Mouse (Mus musculus): ENCODE measurements around the gene St14.
"Not testable (repeated sequence)": the region's sequence is repeated elsewhere in the genome, so short reads cannot be mapped to it uniquely, and the experiment has no call there.

The St14 gene

DNA sequence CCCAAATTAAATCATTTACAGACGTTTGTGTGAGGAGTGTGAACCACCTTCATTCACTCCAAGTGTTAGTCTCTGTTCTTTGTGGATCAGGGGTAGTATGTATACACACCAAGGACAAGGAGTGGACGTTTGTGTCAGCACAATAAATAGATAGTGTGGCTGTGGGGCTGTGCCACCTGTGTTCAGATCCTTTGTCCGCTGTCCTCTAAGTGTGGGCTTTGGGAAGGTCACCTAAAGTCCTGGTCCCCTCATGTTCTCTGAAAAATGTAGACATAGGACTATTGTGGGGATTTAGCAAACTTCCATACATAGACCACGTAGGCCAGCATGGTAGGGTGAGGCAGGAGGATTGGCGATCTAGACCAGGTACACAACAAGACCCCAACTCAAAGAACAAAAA is 46.1 kb downstream of the St14 start:
- no peak for DNase-seq

DNA sequence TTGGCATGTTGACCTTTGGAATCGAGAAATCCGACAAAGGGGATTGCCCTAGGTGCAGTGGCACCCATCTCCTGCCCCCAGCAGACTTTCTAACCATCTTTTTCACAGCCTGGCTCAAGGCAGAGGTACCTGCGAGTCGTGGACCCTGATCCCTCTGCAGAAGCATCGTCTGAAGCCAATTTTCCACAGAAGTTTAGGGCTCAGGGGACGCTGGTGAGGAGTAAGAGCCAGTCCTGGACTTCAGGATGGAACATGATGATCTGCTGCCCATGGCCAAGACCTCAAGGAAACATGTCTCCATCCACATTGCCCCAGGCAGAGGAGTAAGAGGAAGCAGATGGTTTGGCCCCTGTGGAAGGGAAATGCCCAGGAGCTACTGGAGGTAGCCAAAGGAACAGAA is 48.9 kb downstream of the St14 start:
- DNase-seq, result no peak

DNA sequence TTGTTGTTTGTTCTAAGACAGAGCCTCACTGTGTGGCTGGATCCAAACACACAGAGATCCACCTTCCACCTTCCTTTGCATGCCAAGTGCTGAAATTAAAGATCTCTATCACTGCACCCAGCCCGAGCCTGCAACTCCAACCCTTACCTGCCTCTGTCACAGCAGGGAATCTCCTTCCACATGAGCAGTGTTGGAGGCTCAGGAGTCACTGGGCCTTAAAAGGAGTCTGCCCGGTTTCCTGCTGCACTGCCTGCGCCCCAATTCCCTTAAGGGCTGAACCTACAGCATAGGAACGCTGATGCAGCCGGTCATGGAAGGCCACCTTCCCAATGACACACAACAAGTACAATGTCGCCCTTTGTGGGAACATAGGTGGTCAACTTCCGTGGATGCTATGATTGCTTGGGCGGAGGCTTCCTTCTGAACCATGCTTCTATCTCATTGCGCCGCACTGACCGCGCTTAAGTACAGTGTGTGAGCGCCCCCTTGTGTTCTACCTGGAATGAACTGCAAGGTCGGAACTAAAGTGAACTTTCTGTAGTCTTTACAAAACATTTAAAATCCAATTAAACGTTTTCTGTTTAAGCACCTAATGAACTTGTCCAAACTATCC is 49.5 kb downstream of the St14 start:
- DNase-seq, result peak; percentile 89

GRCm38 (mm10) chr9:31080726-31081125 is 50.9 kb downstream of the St14 start:
- no peak for DNase-seq

GRCm38 (mm10) chr9:31074836-31075235 is 56.8 kb downstream of the St14 start:
- no peak for DNase-seq

DNA sequence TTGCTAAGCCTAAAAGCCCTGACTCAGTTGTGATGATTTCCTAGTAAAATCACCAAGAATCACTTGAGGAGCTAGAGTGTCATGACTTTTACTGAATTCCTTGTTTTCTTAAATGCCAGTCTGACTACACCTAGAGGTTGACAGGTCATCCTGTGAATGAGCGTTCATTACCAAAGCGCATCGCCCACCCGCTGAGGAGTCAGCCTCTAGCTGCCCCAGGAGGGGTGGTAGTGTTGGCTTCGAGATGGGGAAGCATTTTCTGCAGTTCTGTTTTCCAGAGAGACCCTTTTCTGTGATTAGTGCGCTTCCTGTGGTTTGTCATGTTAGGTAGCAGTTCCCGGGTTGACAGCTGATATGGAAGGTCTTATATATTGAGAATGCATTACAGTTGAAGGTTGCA is 57.9 kb downstream of the St14 start:
- no peak for DNase-seq

DNA sequence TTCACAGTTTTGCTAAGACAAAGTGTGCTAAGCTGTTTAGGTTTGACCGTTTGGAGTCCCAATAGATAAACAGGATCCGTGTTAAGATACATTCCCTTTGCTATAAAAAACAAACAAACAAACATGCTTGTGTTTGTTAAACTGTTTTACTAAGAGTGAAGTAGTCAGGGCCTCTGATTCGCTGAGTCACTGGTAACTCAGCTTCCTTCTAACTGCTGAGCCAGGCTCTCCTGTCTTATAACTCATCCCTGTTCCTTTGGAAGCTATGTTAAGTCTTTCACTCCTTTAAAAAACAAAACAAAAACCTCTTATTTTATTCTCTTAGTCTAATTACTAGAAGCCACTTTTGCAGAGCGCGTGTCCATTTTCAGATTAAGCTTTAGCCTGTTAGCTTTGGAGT is 59.4 kb downstream of the St14 start:
- DNase-seq, result no peak

GRCm38 (mm10) chr9:31070706-31071105 is 60.9 kb downstream of the St14 start:
- no peak for DNase-seq

GRCm38 (mm10) chr9:31058723-31059122 is 72.9 kb downstream of the St14 start:
- no peak for DNase-seq

DNA sequence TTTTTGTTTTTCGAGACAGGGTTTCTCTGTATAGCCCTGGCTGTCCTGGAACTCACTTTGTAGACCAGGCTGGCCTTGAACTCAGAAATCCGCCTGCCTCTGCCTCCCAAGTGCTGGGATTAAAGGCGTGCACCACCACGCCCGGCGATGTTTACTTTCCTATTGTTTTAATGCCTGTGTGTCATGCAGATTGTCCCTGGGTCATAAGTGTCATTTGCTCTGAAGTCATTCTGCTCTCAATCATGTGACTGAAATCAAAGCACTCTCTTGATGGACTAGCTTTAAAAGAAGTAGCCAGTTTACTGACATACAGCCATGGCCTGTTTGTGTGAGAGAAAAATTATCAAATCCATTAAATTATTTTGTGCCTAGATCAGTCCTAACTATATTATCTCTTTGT is 80.1 kb downstream of the St14 start:
- DNase-seq, result not testable (repeated sequence)

DNA sequence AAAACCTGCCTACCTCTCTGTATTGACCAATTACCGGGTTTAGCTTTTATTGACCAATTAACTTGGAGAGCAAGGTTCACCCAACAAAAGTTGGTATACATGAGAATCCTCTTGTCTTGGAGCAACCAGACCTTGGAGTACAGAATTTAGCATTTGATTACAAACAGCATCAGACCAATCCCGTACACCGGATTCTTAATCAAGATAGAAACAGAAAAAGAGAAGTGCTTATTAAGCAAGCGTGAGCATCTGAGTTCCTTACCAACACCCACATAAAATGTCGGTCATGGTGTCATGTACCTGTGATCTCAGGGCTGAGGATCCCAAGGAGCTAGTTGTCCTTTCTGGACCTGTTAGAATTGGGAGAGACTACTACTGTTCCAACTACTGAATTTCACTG is 81.4 kb downstream of the St14 start:
- no peak for DNase-seq
